Mouse (Mus musculus) bone marrow, adult 2 months (tissue): ENCODE measurements around the gene Bcl7c.

ENCODE experiments used
- CTCF ChIP-seq: fragments of 200-500 bp; IDR thresholded peaks from 2 replicates; pipeline ENCODE4 v1.5.1; 2011; ENCODE audit warnings: low read length, control low read depth; ENCODE audit not compliant: control insufficient read depth, insufficient read depth
- POLR2A ChIP-seq: fragments of 200-500 bp; IDR thresholded peaks from 2 replicates; pipeline ENCODE4 v1.6.1; 2011; ENCODE audit warnings: low read depth, mild to moderate bottlenecking, control low read depth, low read length, borderline replicate concordance; ENCODE audit not compliant: control insufficient read depth

- TF ChIP-seq CTCF (no peak), POLR2A (no peak)
These were observed 93.6 kb downstream of the Bcl7c start, which contains the start of gene Zfp629 for GRCm38 (mm10) chr7:127614891-127615843.
